Mouse (Mus musculus): Measurements from ENCODE around the gene Ptbp2. TPM values are rescaled to one million over a fixed set of nuclear protein-coding genes. Genes with fewer than 3 reads are reported as not detected.

Gene Ptbp2
- total RNA-seq, 2 experiments from 2014 or later, result 64.2 to 67.7 TPM

GRCm38 (mm10) chr3:119684741-119685140, 99.5 kb downstream of the Ptbp2 start:
- DNase-seq, result no peak

Small RNA genes within 50 kb of the gene (microRNA-seq; reads per million reads assigned to microRNA genes)
- 0 reads per million in 2 experiments for gene Gm24744

Measured in heart, postnatal 4 days (tissue).